Mouse (Mus musculus) NIH3T3 (cell line): ENCODE results near the gene Mbnl1.

ENCODE experiments used
- DNase-seq: peaks from one replicate; pipeline ENCODE4 v3.0.0-alpha.2; 2012; ENCODE audit warnings: low read depth

The Mbnl1 gene

GRCm38 (mm10) chr3:60569781-60570180 lies 97.2 kb downstream of the Mbnl1 start:
- no peak for DNase-seq

GRCm38 (mm10) chr3:60570491-60571022 lies 97.9 kb downstream of the Mbnl1 start:
- DNase-seq: peak; percentile 92

- DNase-seq: no peak
Observed at GRCm38 (mm10) chr3:60571493-60571892, 98.9 kb downstream of the Mbnl1 start.

- DNase-seq: no peak
Observed at GRCm38 (mm10) chr3:60574199-60574598, 101.6 kb downstream of the Mbnl1 start.

- no peak for DNase-seq
Observed at GRCm38 (mm10) chr3:60574849-60575524, 102.4 kb downstream of the Mbnl1 start.

GRCm38 (mm10) chr3:60575945-60576344 lies 103.3 kb downstream of the Mbnl1 start:
- DNase-seq: no peak

- no peak for DNase-seq
Observed at GRCm38 (mm10) chr3:60576366-60577046, 103.9 kb downstream of the Mbnl1 start.

- no peak for DNase-seq
Observed at GRCm38 (mm10) chr3:60579880-60580279, 107.2 kb downstream of the Mbnl1 start.

GRCm38 (mm10) chr3:60580699-60581098 lies 108.1 kb downstream of the Mbnl1 start:
- no peak for DNase-seq

- peak; percentile 61 for DNase-seq
Observed at GRCm38 (mm10) chr3:60582154-60582553, 109.5 kb downstream of the Mbnl1 start.

GRCm38 (mm10) chr3:60582620-60583019 lies 110.0 kb downstream of the Mbnl1 start:
- no peak for DNase-seq

GRCm38 (mm10) chr3:60584704-60585103 lies 112.1 kb downstream of the Mbnl1 start:
- DNase-seq: no peak

GRCm38 (mm10) chr3:60586046-60586445 lies 113.4 kb downstream of the Mbnl1 start:
- no peak for DNase-seq

- no peak for DNase-seq
Observed at GRCm38 (mm10) chr3:60587149-60587548, 114.5 kb downstream of the Mbnl1 start.

- DNase-seq: peak; percentile 59
Observed at GRCm38 (mm10) chr3:60589361-60589760, 116.7 kb downstream of the Mbnl1 start.

- no peak for DNase-seq
Observed at GRCm38 (mm10) chr3:60595606-60596005, 123.0 kb downstream of the Mbnl1 start.

GRCm38 (mm10) chr3:60596985-60597384 lies 124.4 kb downstream of the Mbnl1 start:
- DNase-seq: peak; percentile 83

GRCm38 (mm10) chr3:60601686-60602085 lies 129.1 kb downstream of the Mbnl1 start:
- peak; percentile 75 for DNase-seq

- peak; percentile 54 for DNase-seq
Observed at GRCm38 (mm10) chr3:60602923-60603549, 130.4 kb downstream of the Mbnl1 start.

- DNase-seq: no peak
Observed at GRCm38 (mm10) chr3:60603637-60604036, 131.0 kb downstream of the Mbnl1 start.

GRCm38 (mm10) chr3:60604205-60604604 lies 131.6 kb downstream of the Mbnl1 start:
- no peak for DNase-seq

- peak; percentile 57 for DNase-seq
Observed at GRCm38 (mm10) chr3:60608952-60609403, 136.3 kb downstream of the Mbnl1 start.

GRCm38 (mm10) chr3:60611839-60612238 lies 139.2 kb downstream of the Mbnl1 start:
- DNase-seq: peak; percentile 86
